Mouse (Mus musculus): ENCODE measurements at regions not wholly inside any gene's neighbourhood (a gene's known extent, or its start where the extent isn't known, plus 50 kb on each side); places are given as distances from the start of the nearest gene placed in this dataset.

- TF ChIP-seq GABPA (IDR thresholded peaks at IDR 0.05; ENCODE audit: insufficient replicate concordance, low read depth, low read length) = no peak
- TF ChIP-seq HCFC1 (IDR thresholded peaks at IDR 0.05; ENCODE audit: low read depth, low read length) = no peak
- TF ChIP-seq SIN3A (IDR thresholded peaks at IDR 0.05; ENCODE audit: low read length) = no peak
- TF ChIP-seq TCF12 (IDR thresholded peaks at IDR 0.05; ENCODE audit: low read depth, low read length) = no peak
- TF ChIP-seq NRF1 (IDR thresholded peaks at IDR 0.05; ENCODE audit: low read depth, low read length) = no peak
- no peak for TF ChIP-seq RAD21 (IDR thresholded peaks at IDR 0.05; ENCODE audit: low read depth, low read length)
- TF ChIP-seq NELFE (IDR thresholded peaks at IDR 0.05; ENCODE audit: low read depth, low read length) = no peak
- no peak for TF ChIP-seq TBP (conservative IDR thresholded peaks at IDR 0.05; ENCODE audit: low read depth, low read length)
- dilution Hi-C loops (cut with MboI; ENCODE audit: extremely low pct_ligation_motif_present, extremely low pct_unique_long_range_greater_than_20kb, low sequenced_read_pairs) = no loop called here
- no peak overlapping the region for H3K9ac ChIP-seq (ENCODE audit: insufficient read depth, low read depth)
- no peak for DNase-seq (ENCODE audit: extremely low read depth)
- in situ Hi-C loops (cut with MboI; ENCODE audit: low pct_ligation_motif_present, low pct_unique_long_range_greater_than_20kb, low sequenced_read_pairs) = no loop called here
- H3K27ac ChIP-seq (ENCODE audit: insufficient read depth, low read depth) = no peak overlapping the region
- no peak overlapping the region for H3K4me2 ChIP-seq (ENCODE audit: insufficient read depth, low read depth, poor library complexity, severe bottlenecking)
- no peaks in the 10 kb centered on the region for H3K27me3 ChIP-seq (replicated peaks)
- no peaks in the 10 kb centered on the region for H3K9me3 ChIP-seq (replicated peaks; ENCODE audit: low read length)
- peaks cover 0 to 26% of the 10 kb centered on the region in 2 experiments; a peak in 2 of 4 replicates for H3K4me1 ChIP-seq (ENCODE audit: control insufficient read depth in 1 of 2, insufficient read depth in 2 of 2)
- no peaks in the 10 kb centered on the region for H3K79me2 ChIP-seq (replicated peaks; ENCODE audit: control insufficient read depth, extremely low read depth, insufficient read depth, poor library complexity, severe bottlenecking)
- H3K4me3 ChIP-seq (replicated peaks in 1 of 3; ENCODE audit: low read depth in 2 of 3, low read length in 2 of 3, poor library complexity in 1 of 3) = no peak overlapping the region
- no peaks in the 10 kb centered on the region for H3K36me3 ChIP-seq (replicated peaks in 1 of 2; ENCODE audit: control insufficient read depth in 1 of 2, insufficient read depth in 1 of 2, low read length in 1 of 2)
Measured at GRCm38 (mm10) chr13:70934309-70935037, 92.9 kb upstream of the Adamts16 start.

- Histone ChIP-seq H3K36me3 (replicated peaks in 1 of 2; ENCODE audit: control insufficient read depth in 1 of 2, insufficient read depth in 1 of 2, low read length in 1 of 2) (no peaks in the 10 kb centered on the region), H3K4me2 (ENCODE audit: insufficient read depth, low read depth, poor library complexity, severe bottlenecking) (no peak overlapping the region), H3K27ac (ENCODE audit: insufficient read depth, low read depth) (no peak overlapping the region), H3K9ac (ENCODE audit: insufficient read depth, low read depth) (no peak overlapping the region), H3K79me2 (replicated peaks; ENCODE audit: control insufficient read depth, extremely low read depth, insufficient read depth, poor library complexity, severe bottlenecking) (no peaks in the 10 kb centered on the region), H3K4me3 (replicated peaks in 1 of 3; ENCODE audit: low read depth in 2 of 3, low read length in 2 of 3, poor library complexity in 1 of 3) (no peak overlapping the region), H3K9me3 (replicated peaks; ENCODE audit: low read length) (no peaks in the 10 kb centered on the region), H3K27me3 (replicated peaks) (no peaks in the 10 kb centered on the region), H3K4me1 (ENCODE audit: control insufficient read depth in 1 of 2, insufficient read depth in 2 of 2) (no peaks in the 10 kb centered on the region)
- dilution Hi-C loops (cut with MboI; ENCODE audit: extremely low pct_ligation_motif_present, extremely low pct_unique_long_range_greater_than_20kb, low sequenced_read_pairs) = no loop called here
- TF ChIP-seq MAFK (IDR thresholded peaks at IDR 0.05; ENCODE audit: insufficient replicate concordance, low read length) = peak; percentile 62; the same call in 1 of the 2 replicates
- no peak for TF ChIP-seq NRF1 (IDR thresholded peaks at IDR 0.05; ENCODE audit: low read depth, low read length)
- in situ Hi-C loops (cut with MboI; ENCODE audit: low pct_ligation_motif_present, low pct_unique_long_range_greater_than_20kb, low sequenced_read_pairs) = no loop called here
- no peak for DNase-seq (ENCODE audit: extremely low read depth)
Measured at GRCm38 (mm10) chr13:70913834-70914233, 72.2 kb upstream of the Adamts16 start.

- Histone ChIP-seq H3K9me3 (replicated peaks; ENCODE audit: low read length) (no peaks in the 10 kb centered on the region), H3K4me3 (replicated peaks in 1 of 3; ENCODE audit: low read depth in 2 of 3, low read length in 2 of 3, poor library complexity in 1 of 3) (no peak overlapping the region), H3K9ac (ENCODE audit: insufficient read depth, low read depth) (no peak overlapping the region), H3K4me2 (ENCODE audit: insufficient read depth, low read depth, poor library complexity, severe bottlenecking) (no peak overlapping the region), H3K36me3 (replicated peaks in 1 of 2; ENCODE audit: control insufficient read depth in 1 of 2, insufficient read depth in 1 of 2, low read length in 1 of 2) (no peaks in the 10 kb centered on the region), H3K27me3 (replicated peaks) (no peaks in the 10 kb centered on the region), H3K27ac (ENCODE audit: insufficient read depth, low read depth) (no peak overlapping the region), H3K4me1 (ENCODE audit: control insufficient read depth in 1 of 2, insufficient read depth in 2 of 2) (no peaks in the 10 kb centered on the region), H3K79me2 (replicated peaks; ENCODE audit: control insufficient read depth, extremely low read depth, insufficient read depth, poor library complexity, severe bottlenecking) (no peaks in the 10 kb centered on the region)
- dilution Hi-C loops (cut with MboI; ENCODE audit: extremely low pct_ligation_motif_present, extremely low pct_unique_long_range_greater_than_20kb, low sequenced_read_pairs) = no loop called here
- TF ChIP-seq ZKSCAN1 (IDR thresholded peaks at IDR 0.05; ENCODE audit: borderline replicate concordance, low read depth, low read length) (no peak), MEF2A (IDR thresholded peaks at IDR 0.05; ENCODE audit: borderline replicate concordance, low read depth, low read length) (no peak), MAFK (IDR thresholded peaks at IDR 0.05; ENCODE audit: insufficient replicate concordance, low read length) (no peak), NRF1 (IDR thresholded peaks at IDR 0.05; ENCODE audit: low read depth, low read length) (no peak), TCF12 (IDR thresholded peaks at IDR 0.05; ENCODE audit: low read depth, low read length) (no peak), ELF1 (IDR thresholded peaks at IDR 0.05; ENCODE audit: low read depth, low read length) (no peak), RAD21 (IDR thresholded peaks at IDR 0.05; ENCODE audit: low read depth, low read length) (no peak), HCFC1 (IDR thresholded peaks at IDR 0.05; ENCODE audit: low read depth, low read length) (no peak), MXI1 (IDR thresholded peaks at IDR 0.05; ENCODE audit: low read depth, low read length) (no peak), MAX (IDR thresholded peaks at IDR 0.05; ENCODE audit: low read length) (no peak), NELFE (IDR thresholded peaks at IDR 0.05; ENCODE audit: low read depth, low read length) (no peak), POLR2A (IDR thresholded peaks at IDR 0.05; ENCODE audit: low read depth, low read length) (no peak), USF2 (conservative IDR thresholded peaks at IDR 0.05; ENCODE audit: low read depth, low read length) (no peak), GABPA (IDR thresholded peaks at IDR 0.05; ENCODE audit: insufficient replicate concordance, low read depth, low read length) (no peak), KAT2A (IDR thresholded peaks at IDR 0.05; ENCODE audit: insufficient replicate concordance, low read length) (no peak), BHLHE40 (IDR thresholded peaks at IDR 0.05; ENCODE audit: low read depth, low read length) (no peak)
- DNase-seq (ENCODE audit: extremely low read depth) = no peak
- in situ Hi-C loops (cut with MboI; ENCODE audit: low pct_ligation_motif_present, low pct_unique_long_range_greater_than_20kb, low sequenced_read_pairs) = no loop called here
Measured at GRCm38 (mm10) chr13:70910934-70911333, 69.3 kb upstream of the Adamts16 start.

Data from CH12.LX (cell line).